Mouse (Mus musculus): Measurements from ENCODE around the gene Evi2. TPM values are rescaled to one million over a fixed set of nuclear protein-coding genes. Genes with fewer than 3 reads are reported as not detected.

Evi2 gene
- polyA plus RNA-seq, 1 experiment: not detected

GRCm38 (mm10) chr11:79528601-79529000 lies 1.8 kb downstream of the Evi2 start:
- Histone ChIP-seq H3K4me3 (ENCODE audit: low read depth, low read length) (no peak overlapping the region), H3K9ac (ENCODE audit: low read depth, poor library complexity, severe bottlenecking) (no peak overlapping the region), H3K36me3 (ENCODE audit: control insufficient read depth, insufficient read depth, low read length, poor library complexity, severe bottlenecking) (no peaks in the 10 kb centered on the region), H3K9me3 (replicated peaks; ENCODE audit: control insufficient read depth, insufficient read depth, low read length, poor library complexity, severe bottlenecking) (no peaks in the 10 kb centered on the region), H3K27ac (ENCODE audit: insufficient read depth, low read length) (no peak overlapping the region), H3K4me1 (ENCODE audit: control insufficient read depth, insufficient read depth, low read length) (no peaks in the 10 kb centered on the region), H3K27me3 (ENCODE audit: control insufficient read depth, insufficient read depth, low read length, poor library complexity, severe bottlenecking) (no peaks in the 10 kb centered on the region)
- TF ChIP-seq EP300 (IDR thresholded peaks at IDR 0.05; ENCODE audit: insufficient read depth, low read depth, low read length) (no peak), CTCF (IDR thresholded peaks at IDR 0.05; ENCODE audit: low read depth, low read length) (no peak), POLR2A (IDR thresholded peaks at IDR 0.05; ENCODE audit: insufficient read depth, low read length) (no peak)

GRCm38 (mm10) chr11:79527739-79528384 lies 2.5 kb downstream of the Evi2 start:
- no peaks in the 10 kb centered on the region for H3K36me3 ChIP-seq (ENCODE audit: control insufficient read depth, insufficient read depth, low read length, poor library complexity, severe bottlenecking)
- H3K4me1 ChIP-seq (ENCODE audit: control insufficient read depth, insufficient read depth, low read length): no peaks in the 10 kb centered on the region
- H3K27ac ChIP-seq (ENCODE audit: insufficient read depth, low read length): no peak overlapping the region
- no peaks in the 10 kb centered on the region for H3K9me3 ChIP-seq (replicated peaks; ENCODE audit: control insufficient read depth, insufficient read depth, low read length, poor library complexity, severe bottlenecking)
- H3K9ac ChIP-seq (ENCODE audit: low read depth, poor library complexity, severe bottlenecking): no peak overlapping the region
- no peaks in the 10 kb centered on the region for H3K27me3 ChIP-seq (ENCODE audit: control insufficient read depth, insufficient read depth, low read length, poor library complexity, severe bottlenecking)
- no peak overlapping the region for H3K4me3 ChIP-seq (ENCODE audit: low read depth, low read length)
- no peak for TF ChIP-seq CTCF (IDR thresholded peaks at IDR 0.05; ENCODE audit: low read depth, low read length)
- TF ChIP-seq POLR2A (IDR thresholded peaks at IDR 0.05; ENCODE audit: insufficient read depth, low read length): no peak
- TF ChIP-seq EP300 (IDR thresholded peaks at IDR 0.05; ENCODE audit: insufficient read depth, low read depth, low read length): no peak

GRCm38 (mm10) chr11:79527015-79527738 lies 3.2 kb downstream of the Evi2 start:
- Histone ChIP-seq H3K27ac (ENCODE audit: insufficient read depth, low read length) (no peak overlapping the region), H3K4me1 (ENCODE audit: control insufficient read depth, insufficient read depth, low read length) (no peaks in the 10 kb centered on the region), H3K9me3 (replicated peaks; ENCODE audit: control insufficient read depth, insufficient read depth, low read length, poor library complexity, severe bottlenecking) (no peaks in the 10 kb centered on the region), H3K27me3 (ENCODE audit: control insufficient read depth, insufficient read depth, low read length, poor library complexity, severe bottlenecking) (no peaks in the 10 kb centered on the region), H3K9ac (ENCODE audit: low read depth, poor library complexity, severe bottlenecking) (no peak overlapping the region), H3K36me3 (ENCODE audit: control insufficient read depth, insufficient read depth, low read length, poor library complexity, severe bottlenecking) (no peaks in the 10 kb centered on the region), H3K4me3 (ENCODE audit: low read depth, low read length) (no peak overlapping the region)
- no peak for TF ChIP-seq EP300 (IDR thresholded peaks at IDR 0.05; ENCODE audit: insufficient read depth, low read depth, low read length)
- no peak for TF ChIP-seq CTCF (IDR thresholded peaks at IDR 0.05; ENCODE audit: low read depth, low read length)
- no peak for TF ChIP-seq POLR2A (IDR thresholded peaks at IDR 0.05; ENCODE audit: insufficient read depth, low read length)

GRCm38 (mm10) chr11:79526549-79526948 lies 3.8 kb downstream of the Evi2 start:
- no peak for TF ChIP-seq CTCF (IDR thresholded peaks at IDR 0.05; ENCODE audit: low read depth, low read length)
- TF ChIP-seq POLR2A (IDR thresholded peaks at IDR 0.05; ENCODE audit: insufficient read depth, low read length): no peak
- no peak for TF ChIP-seq EP300 (IDR thresholded peaks at IDR 0.05; ENCODE audit: insufficient read depth, low read depth, low read length)

GRCm38 (mm10) chr11:79524310-79524575 lies 6.1 kb downstream of the Evi2 start:
- Histone ChIP-seq H3K27me3 (ENCODE audit: control insufficient read depth, insufficient read depth, low read length, poor library complexity, severe bottlenecking) (no peaks in the 10 kb centered on the region), H3K27ac (ENCODE audit: insufficient read depth, low read length) (no peak overlapping the region), H3K36me3 (ENCODE audit: control insufficient read depth, insufficient read depth, low read length, poor library complexity, severe bottlenecking) (no peaks in the 10 kb centered on the region), H3K9ac (ENCODE audit: low read depth, poor library complexity, severe bottlenecking) (no peak overlapping the region), H3K9me3 (replicated peaks; ENCODE audit: control insufficient read depth, insufficient read depth, low read length, poor library complexity, severe bottlenecking) (no peaks in the 10 kb centered on the region), H3K4me3 (ENCODE audit: low read depth, low read length) (no peak overlapping the region), H3K4me1 (ENCODE audit: control insufficient read depth, insufficient read depth, low read length) (no peaks in the 10 kb centered on the region)
- no peak for TF ChIP-seq EP300 (IDR thresholded peaks at IDR 0.05; ENCODE audit: insufficient read depth, low read depth, low read length)
- no peak for TF ChIP-seq CTCF (IDR thresholded peaks at IDR 0.05; ENCODE audit: low read depth, low read length)
- no peak for TF ChIP-seq POLR2A (IDR thresholded peaks at IDR 0.05; ENCODE audit: insufficient read depth, low read length)

More at GRCm38 (mm10) chr11:79526549-79526948, 3.8 kb downstream of the Evi2 start:
- Histone ChIP-seq H3K9ac (ENCODE audit: low read depth, poor library complexity, severe bottlenecking) (no peak overlapping the region), H3K4me3 (ENCODE audit: low read depth, low read length) (no peak overlapping the region), H3K4me1 (ENCODE audit: control insufficient read depth, insufficient read depth, low read length) (no peaks in the 10 kb centered on the region), H3K27ac (ENCODE audit: insufficient read depth, low read length) (no peak overlapping the region), H3K27me3 (ENCODE audit: control insufficient read depth, insufficient read depth, low read length, poor library complexity, severe bottlenecking) (no peaks in the 10 kb centered on the region), H3K36me3 (ENCODE audit: control insufficient read depth, insufficient read depth, low read length, poor library complexity, severe bottlenecking) (no peaks in the 10 kb centered on the region), H3K9me3 (replicated peaks; ENCODE audit: control insufficient read depth, insufficient read depth, low read length, poor library complexity, severe bottlenecking) (no peaks in the 10 kb centered on the region)

Data from ES-Bruce4 (cell line).